Mouse (Mus musculus): ENCODE measurements around the gene 1810024B03Rik. TPM values are rescaled to one million over a fixed set of nuclear protein-coding genes. Genes with fewer than 3 reads are reported as not detected.
"Not testable (repeated sequence)": the region's sequence is repeated elsewhere in the genome, so short reads cannot be mapped to it uniquely, and the experiment has no call there.

Gene 1810024B03Rik
- polyA plus RNA-seq, 1 experiment = 8.1 TPM

- TF ChIP-seq POLR2A (IDR thresholded peaks at IDR 0.05; ENCODE audit: control insufficient read depth, low read depth, low read length) (no peak), CTCF (IDR thresholded peaks at IDR 0.05; ENCODE audit: control insufficient read depth, insufficient read depth, insufficient replicate concordance, low read depth, low read length) (no peak)
- Histone ChIP-seq H3K27me3 (ENCODE audit: control insufficient read depth, insufficient read depth, low read length) (no peaks in the 10 kb centered on the region), H3K36me3 (ENCODE audit: control insufficient read depth, insufficient read depth, low read length) (peaks cover 3% of the 10 kb centered on the region), H3K4me1 (ENCODE audit: control insufficient read depth, insufficient read depth, low read length) (no peaks in the 10 kb centered on the region), H3K4me3 (ENCODE audit: control insufficient read depth, low read depth, low read length) (no peak overlapping the region), H3K27ac (ENCODE audit: control insufficient read depth, insufficient read depth, low read depth, low read length) (no peak overlapping the region)
These were observed 9.7 kb upstream of the 1810024B03Rik start for GRCm38 (mm10) chr2:127217746-127218145.

- Histone ChIP-seq H3K4me1 (ENCODE audit: control insufficient read depth, insufficient read depth, low read length) (peaks cover 2% of the 10 kb centered on the region; the same call in 1 of the 2 replicates), H3K27me3 (ENCODE audit: control insufficient read depth, insufficient read depth, low read length) (no peaks in the 10 kb centered on the region), H3K36me3 (ENCODE audit: control insufficient read depth, insufficient read depth, low read length) (peaks cover 5% of the 10 kb centered on the region), H3K27ac (ENCODE audit: control insufficient read depth, insufficient read depth, low read depth, low read length) (no peak overlapping the region), H3K4me3 (ENCODE audit: control insufficient read depth, low read depth, low read length) (no peak overlapping the region)
- no peak for TF ChIP-seq POLR2A (IDR thresholded peaks at IDR 0.05; ENCODE audit: control insufficient read depth, low read depth, low read length)
- TF ChIP-seq CTCF (IDR thresholded peaks at IDR 0.05; ENCODE audit: control insufficient read depth, insufficient read depth, insufficient replicate concordance, low read depth, low read length) = no peak
These were observed 2.6 kb upstream of the 1810024B03Rik start for GRCm38 (mm10) chr2:127210701-127211100.

GRCm38 (mm10) chr2:127208452-127208769 lies 331 bp upstream of the 1810024B03Rik start:
- Histone ChIP-seq H3K4me1 (ENCODE audit: control insufficient read depth, insufficient read depth, low read length) (peaks cover 2% of the 10 kb centered on the region; the same call in 1 of the 2 replicates), H3K27ac (ENCODE audit: control insufficient read depth, insufficient read depth, low read depth, low read length) (peak overlapping the region; percentile 67), H3K36me3 (ENCODE audit: control insufficient read depth, insufficient read depth, low read length) (peaks cover 5% of the 10 kb centered on the region), H3K4me3 (ENCODE audit: control insufficient read depth, low read depth, low read length) (peak overlapping the region; percentile 94), H3K27me3 (ENCODE audit: control insufficient read depth, insufficient read depth, low read length) (no peaks in the 10 kb centered on the region)
- TF ChIP-seq POLR2A (IDR thresholded peaks at IDR 0.05; ENCODE audit: control insufficient read depth, low read depth, low read length) (no peak), CTCF (IDR thresholded peaks at IDR 0.05; ENCODE audit: control insufficient read depth, insufficient read depth, insufficient replicate concordance, low read depth, low read length) (no peak)

- Histone ChIP-seq H3K4me1 (ENCODE audit: control insufficient read depth, insufficient read depth, low read length) (peaks cover 2% of the 10 kb centered on the region; the same call in 1 of the 2 replicates), H3K4me3 (ENCODE audit: control insufficient read depth, low read depth, low read length) (no peak overlapping the region), H3K27ac (ENCODE audit: control insufficient read depth, insufficient read depth, low read depth, low read length) (no peak overlapping the region), H3K36me3 (ENCODE audit: control insufficient read depth, insufficient read depth, low read length) (peaks cover 3% of the 10 kb centered on the region), H3K27me3 (ENCODE audit: control insufficient read depth, insufficient read depth, low read length) (no peaks in the 10 kb centered on the region)
- no peak for TF ChIP-seq POLR2A (IDR thresholded peaks at IDR 0.05; ENCODE audit: control insufficient read depth, low read depth, low read length)
- TF ChIP-seq CTCF (IDR thresholded peaks at IDR 0.05; ENCODE audit: control insufficient read depth, insufficient read depth, insufficient replicate concordance, low read depth, low read length) = no peak
These were observed 1.2 kb downstream of the 1810024B03Rik start for GRCm38 (mm10) chr2:127206916-127207315.

GRCm38 (mm10) chr2:127205936-127206335 lies 2.1 kb downstream of the 1810024B03Rik start:
- H3K36me3 ChIP-seq (ENCODE audit: control insufficient read depth, insufficient read depth, low read length); H3K4me1 ChIP-seq (ENCODE audit: control insufficient read depth, insufficient read depth, low read length); H3K27ac ChIP-seq (ENCODE audit: control insufficient read depth, insufficient read depth, low read depth, low read length); H3K4me3 ChIP-seq (ENCODE audit: control insufficient read depth, low read depth, low read length); H3K27me3 ChIP-seq (ENCODE audit: control insufficient read depth, insufficient read depth, low read length): not testable (repeated sequence)

GRCm38 (mm10) chr2:127204932-127205331 lies 3.1 kb downstream of the 1810024B03Rik start:
- Histone ChIP-seq H3K36me3 (ENCODE audit: control insufficient read depth, insufficient read depth, low read length) (no peaks in the 10 kb centered on the region), H3K27me3 (ENCODE audit: control insufficient read depth, insufficient read depth, low read length) (no peaks in the 10 kb centered on the region), H3K4me3 (ENCODE audit: control insufficient read depth, low read depth, low read length) (no peak overlapping the region), H3K4me1 (ENCODE audit: control insufficient read depth, insufficient read depth, low read length) (peaks cover 2% of the 10 kb centered on the region; the same call in 1 of the 2 replicates), H3K27ac (ENCODE audit: control insufficient read depth, insufficient read depth, low read depth, low read length) (no peak overlapping the region)
- TF ChIP-seq POLR2A (IDR thresholded peaks at IDR 0.05; ENCODE audit: control insufficient read depth, low read depth, low read length) = no peak
- 0 out of 2 replicates have a peak, but pooled peaks have one; percentile 15 for TF ChIP-seq CTCF (IDR thresholded peaks at IDR 0.05; ENCODE audit: control insufficient read depth, insufficient read depth, insufficient replicate concordance, low read depth, low read length)

GRCm38 (mm10) chr2:127189574-127189973 lies 18.5 kb downstream of the 1810024B03Rik start:
- no peaks in the 10 kb centered on the region for H3K27me3 ChIP-seq (ENCODE audit: control insufficient read depth, insufficient read depth, low read length)
- no peaks in the 10 kb centered on the region for H3K36me3 ChIP-seq (ENCODE audit: control insufficient read depth, insufficient read depth, low read length)
- H3K4me1 ChIP-seq (ENCODE audit: control insufficient read depth, insufficient read depth, low read length) = no peaks in the 10 kb centered on the region
- H3K4me3 ChIP-seq (ENCODE audit: control insufficient read depth, low read depth, low read length) = peak overlapping the region; percentile 82
- no peak overlapping the region; the same call in 1 of the 2 replicates for H3K27ac ChIP-seq (ENCODE audit: control insufficient read depth, insufficient read depth, low read depth, low read length)
- TF ChIP-seq CTCF (IDR thresholded peaks at IDR 0.05; ENCODE audit: control insufficient read depth, insufficient read depth, insufficient replicate concordance, low read depth, low read length) = no peak
- no peak for TF ChIP-seq POLR2A (IDR thresholded peaks at IDR 0.05; ENCODE audit: control insufficient read depth, low read depth, low read length)
